Comparison of ENCODE assay signal across 9 mouse cellular contexts in genomic region chr10:78779527-78779926, GRCm38 (mm10). TPM values are rescaled to one million over a fixed set of nuclear protein-coding genes. Genes with fewer than 3 reads are reported as not detected.
DNase-seq lines count a peak whose midpoint lies in the region; ATAC-seq and TF ChIP-seq lines count a peak whose summit lies in the region.
"Had no signal": no experiment of that assay in that cellular context is flagged by ENCODE, and none has a peak within 500 bp of the region (broad histone marks: within the 10 kb centered on the region; RNA-seq: fewer than 3 reads in every experiment).

No protein-coding gene starts in this region.

- H3K4me3 ChIP-seq in cerebellum, adult 2 months (replicated peaks; ENCODE audit: insufficient read depth, low read depth, low read length), result peak overlapping the region; percentile 62
- peak overlapping the region; percentile 46 for H3K4me3 ChIP-seq in lung, postnatal 0 days (ENCODE audit: low read depth, low read length)
- H3K4me3 ChIP-seq in limb, embryonic 12.5 days (replicated peaks), result peak overlapping the region; percentile 64
- H3K4me3 ChIP-seq in stomach, embryonic 14.5 days (ENCODE audit: low read depth, low read length), result peak overlapping the region; percentile 56

- no peak for ATAC-seq in lung, postnatal 0 days
- ATAC-seq in limb, embryonic 12.5 days (ENCODE audit: insufficient number of reproducible peaks, insufficient read depth, low FRiP score, low TSS enrichment, low read depth), result no peak
- no peak for ATAC-seq in stomach, embryonic 14.5 days (ENCODE audit: insufficient number of reproducible peaks, insufficient read depth, low FRiP score, low read depth)

- TF ChIP-seq EP300 in lung, postnatal 0 days (IDR thresholded peaks at IDR 0.05), result no peak

- no peak for TF ChIP-seq CTCF in cerebellum, adult 2 months (IDR thresholded peaks at IDR 0.05; ENCODE audit: borderline replicate concordance, insufficient read depth, low read depth, low read length)
- no peak for TF ChIP-seq CTCF in lung, postnatal 0 days (IDR thresholded peaks at IDR 0.05)

- H3K36me3 ChIP-seq in lung, postnatal 0 days (ENCODE audit: insufficient read depth, low read length), result no peaks in the 10 kb centered on the region
- H3K36me3 ChIP-seq in limb, embryonic 12.5 days, result no peaks in the 10 kb centered on the region
- H3K36me3 ChIP-seq in stomach, embryonic 14.5 days (ENCODE audit: control insufficient read depth, insufficient read depth, low read length), result no peaks in the 10 kb centered on the region

- TF ChIP-seq POLR2A in cerebellum, adult 2 months (IDR thresholded peaks at IDR 0.05; ENCODE audit: borderline replicate concordance, insufficient read depth, low read length), result no peak

- peak overlapping the region; percentile 87 for H3K4me2 ChIP-seq in lung, postnatal 0 days (replicated peaks; ENCODE audit: low read depth, low read length)
- peak overlapping the region; percentile 99 for H3K4me2 ChIP-seq in limb, embryonic 12.5 days
- peak overlapping the region; percentile 98 for H3K4me2 ChIP-seq in stomach, embryonic 14.5 days (replicated peaks; ENCODE audit: low read depth, low read length)

- no peak for DNase-seq in cerebellum, adult 2 months
- no peak for DNase-seq in cerebellum, postnatal 36 days
- DNase-seq in lung, postnatal 0 days (ENCODE audit: low spot score), result no peak
- DNase-seq in lung, postnatal 14 days, result no peak
- no peak for DNase-seq in layer of hippocampus, postnatal 10 days (ENCODE audit: low spot score in 2 of 2)
- DNase-seq in right cerebral cortex, postnatal 36 days (ENCODE audit: low spot score in 2 of 2), result no peak

- no peaks in the 10 kb centered on the region for H3K27me3 ChIP-seq in cerebellum, adult 2 months (ENCODE audit: control insufficient read depth, insufficient read depth, low read length)
- no peaks in the 10 kb centered on the region for H3K27me3 ChIP-seq in lung, postnatal 0 days (replicated peaks; ENCODE audit: insufficient read depth, low read length)
- H3K27me3 ChIP-seq in limb, embryonic 12.5 days, result peaks cover 17% of the 10 kb centered on the region
- no peaks in the 10 kb centered on the region for H3K27me3 ChIP-seq in stomach, embryonic 14.5 days (ENCODE audit: control insufficient read depth, insufficient read depth, low read length)

- peak overlapping the region; percentile 4 for H3K27ac ChIP-seq in cerebellum, adult 2 months (ENCODE audit: insufficient read depth, low read length)
- no peak overlapping the region for H3K27ac ChIP-seq in lung, postnatal 0 days (ENCODE audit: low read length)
- H3K27ac ChIP-seq in limb, embryonic 12.5 days, result no peak overlapping the region
- no peak overlapping the region for H3K27ac ChIP-seq in stomach, embryonic 14.5 days (ENCODE audit: low read length)

- no peaks in the 10 kb centered on the region for H3K9me3 ChIP-seq in lung, postnatal 0 days (ENCODE audit: low read length)
- H3K9me3 ChIP-seq in limb, embryonic 12.5 days, result no peaks in the 10 kb centered on the region
- H3K9me3 ChIP-seq in stomach, embryonic 14.5 days (ENCODE audit: control insufficient read depth, low read depth, low read length), result no peaks in the 10 kb centered on the region

- WGBS in cerebellum, adult 2 months, result 41% methylated on average over 9 of the region's 9 CpGs
- 52% methylated on average over 9 of the region's 9 CpGs for WGBS in lung, postnatal 0 days
- WGBS in limb, embryonic 12.5 days, result 64% methylated on average over 9 of the region's 9 CpGs
- 63% methylated on average over 9 of the region's 9 CpGs for WGBS in stomach, embryonic 14.5 days

- peaks cover 5% of the 10 kb centered on the region; the same call in 1 of the 2 replicates for H3K4me1 ChIP-seq in cerebellum, adult 2 months (ENCODE audit: control insufficient read depth, insufficient read depth, low read length)
- no peaks in the 10 kb centered on the region for H3K4me1 ChIP-seq in lung, postnatal 0 days (ENCODE audit: insufficient read depth, low read depth, low read length)
- H3K4me1 ChIP-seq in limb, embryonic 12.5 days (replicated peaks), result peaks cover 6% of the 10 kb centered on the region; the same call in 1 of the 2 replicates
- H3K4me1 ChIP-seq in stomach, embryonic 14.5 days (ENCODE audit: control insufficient read depth, insufficient read depth, low read length), result no peaks in the 10 kb centered on the region

- no peak overlapping the region for H3K9ac ChIP-seq in lung, postnatal 0 days (replicated peaks; ENCODE audit: low read depth)
- H3K9ac ChIP-seq in limb, embryonic 12.5 days (replicated peaks), result no peak overlapping the region
- no peak overlapping the region for H3K9ac ChIP-seq in stomach, embryonic 14.5 days (replicated peaks; ENCODE audit: low read depth, low read length)

RNA-seq across cellular contexts. Expression of gene Slc1a6, which starts 0.8 kb away (rescaled TPM):
- polyA plus RNA-seq in cerebellum, adult 2 months (2012; rRNA removed), result 154 and 167 TPM in 2 replicates
- 0.36 and 0.41 TPM in 2 replicates for polyA plus RNA-seq in lung, postnatal 0 days (2015; fragmentation: Nextera tagmentation; extraction: Ambion mirVana)
- 1.2 and 1.5 TPM in 2 replicates for polyA plus RNA-seq in limb, embryonic 12.5 days (2016; fragmentation: Nextera tagmentation; extraction: Ambion mirVana)
- 0.78 and 1.1 TPM in 2 replicates for polyA plus RNA-seq in stomach, embryonic 14.5 days (2014; fragmentation: Nextera tagmentation; extraction: Ambion mirVana)
- total RNA-seq in layer of hippocampus, postnatal 10 days (2021), result 10 to 100 TPM; 16.1 to 17.3 TPM
- polyA plus RNA-seq: C2C12 had no signal

RNA-seq across cellular contexts. Expression of gene Ccdc105, which starts 26.7 kb away (rescaled TPM):
- polyA plus RNA-seq in cerebellum, adult 2 months (2012; rRNA removed), result 0.27 and 0.33 TPM in 2 replicates
- not detected in 2 replicates for polyA plus RNA-seq in lung, postnatal 0 days (2015; fragmentation: Nextera tagmentation; extraction: Ambion mirVana)
- 0.11 and 0.27 TPM in 2 replicates for polyA plus RNA-seq in limb, embryonic 12.5 days (2016; fragmentation: Nextera tagmentation; extraction: Ambion mirVana)
- not detected in 2 replicates for polyA plus RNA-seq in stomach, embryonic 14.5 days (2014; fragmentation: Nextera tagmentation; extraction: Ambion mirVana)
- total RNA-seq in layer of hippocampus, postnatal 10 days (2021), result not detected
- polyA plus RNA-seq: C2C12 had no signal

Comparison
In these comparisons a context has a peak if more than half of its experiments do, and no peak if none do; other contexts are left out.
1. RNA of gene Slc1a6, which starts 0.8 kb away (polyA plus RNA-seq): 154 to 167 TPM in cerebellum, adult 2 months; 1.2 to 1.5 TPM in limb, embryonic 12.5 days, 0.78 to 1.1 TPM in stomach, embryonic 14.5 days and 0.36 to 0.41 TPM in lung, postnatal 0 days; every median in the first group is over 10 times any median in the second.
2. Peak in every context shown above with its lines, with median percentiles within 50 percentile points of each other: H3K4me3 ChIP-seq and H3K4me2 ChIP-seq.